Mouse (Mus musculus): ENCODE data around the gene Man2c1. TPM values are rescaled to one million over a fixed set of nuclear protein-coding genes. Genes with fewer than 3 reads are reported as not detected.
A peak's percentile ranks its signal among the peaks of the same experiment; 100 is the strongest.

The Man2c1 gene
- 10 to 100 TPM; 42.5 to 44.9 TPM for total RNA-seq (2021)

DNA sequence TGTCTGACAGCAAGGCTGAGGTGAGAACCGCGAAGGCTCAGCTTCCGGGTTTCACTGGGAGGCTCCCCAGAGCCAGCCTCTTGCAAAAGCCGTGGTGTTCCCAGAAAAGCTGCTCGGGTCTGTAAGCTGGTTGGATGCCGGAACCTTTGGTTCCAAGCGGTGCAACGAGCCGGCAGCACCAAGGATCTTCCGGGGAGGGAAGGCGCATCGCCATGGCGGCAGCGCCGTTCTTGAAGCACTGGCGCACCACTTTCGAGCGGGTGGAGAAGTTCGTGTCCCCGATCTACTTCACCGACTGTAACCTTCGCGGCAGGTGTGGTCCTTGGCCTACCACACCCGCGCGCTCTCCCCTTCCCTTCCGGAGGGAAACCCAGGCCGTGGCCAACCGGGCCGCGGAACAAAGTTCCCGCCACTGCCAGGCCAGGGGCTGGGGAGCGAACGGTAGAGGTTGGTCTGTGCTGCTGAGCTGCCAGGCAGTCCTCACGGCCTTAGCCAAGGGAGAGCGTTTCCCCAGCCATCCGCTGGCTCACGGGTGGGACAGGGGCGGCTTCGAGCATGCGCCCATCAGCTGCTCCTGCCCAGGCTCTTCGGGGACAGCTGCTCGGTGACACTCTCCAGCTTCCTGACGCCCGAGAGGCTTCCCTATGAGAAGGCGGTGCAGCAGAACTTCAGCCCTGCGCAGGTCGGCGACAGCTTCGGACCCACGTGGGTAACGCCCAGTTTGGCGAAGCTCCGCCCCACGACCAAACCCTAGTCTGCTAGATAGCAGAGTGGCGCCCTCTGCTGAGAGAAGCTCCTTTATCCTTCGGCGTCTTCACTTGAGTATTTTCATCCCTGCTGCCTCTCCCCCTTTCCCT lies at the start of gene Man2c1:
Gene Man2c1 (plus strand): TSS at position 114 of the 857 bp plus-strand sequence.
- intact Hi-C loops (cut with DNase I): loop anchor here (1.0 to 2.0 kb wide), 5 partner anchors 58 to 240 kb away; partner anchors contain the start of genes Sin3a and Snx33

DNA sequence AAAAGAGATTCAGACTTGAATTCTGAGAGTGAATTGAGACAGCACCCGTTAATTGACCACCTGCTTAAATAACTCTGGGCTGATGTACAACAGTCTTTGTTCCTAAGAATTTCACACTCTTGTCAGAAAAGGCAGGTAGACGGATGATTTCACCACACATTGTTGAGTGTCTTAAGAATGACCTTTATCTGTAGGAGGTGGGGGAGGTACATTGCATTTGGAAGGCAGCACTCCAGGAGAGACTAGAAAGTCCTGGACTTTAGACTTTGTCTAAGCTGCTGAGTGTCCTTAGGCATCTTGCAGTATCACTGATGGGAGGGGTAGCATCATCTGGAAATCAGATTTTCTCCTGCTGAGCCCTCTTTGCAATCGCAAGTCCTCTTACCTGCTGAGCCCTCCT lies 48.3 kb upstream of the Man2c1 start:
- intact Hi-C loops (cut with DNase I): no loop called here
- no peak for DNase-seq

More for the DNA sequence above, at the start of gene Man2c1:
- DNase-seq: peak; percentile 92 to 94

DNA sequence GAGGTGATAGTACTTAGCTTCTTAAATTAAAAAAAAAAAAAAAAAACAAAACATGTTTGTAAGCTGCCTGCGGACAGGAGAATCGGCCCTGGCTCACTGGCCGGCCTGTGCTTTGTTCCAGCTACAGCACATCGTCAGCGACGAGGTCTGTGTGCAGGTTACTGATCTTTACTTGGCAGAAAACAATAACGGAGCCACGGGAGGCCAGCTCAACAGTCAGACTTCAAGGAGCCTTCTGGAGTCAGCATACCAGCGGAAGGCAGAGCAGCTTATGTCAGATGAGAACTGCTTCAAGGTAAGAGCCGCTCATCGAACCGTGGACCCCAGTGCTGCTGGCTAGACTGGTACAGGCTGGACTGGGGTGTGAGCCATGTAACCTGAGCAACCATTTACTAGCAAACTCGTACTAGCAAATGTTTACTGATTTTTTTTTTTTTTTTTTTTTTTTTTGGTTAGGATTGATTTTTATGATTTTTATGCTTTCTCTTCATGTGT lies 13.2 kb upstream of the Man2c1 start:
- no peak for DNase-seq
- intact Hi-C loops (cut with DNase I): no loop called here

DNA sequence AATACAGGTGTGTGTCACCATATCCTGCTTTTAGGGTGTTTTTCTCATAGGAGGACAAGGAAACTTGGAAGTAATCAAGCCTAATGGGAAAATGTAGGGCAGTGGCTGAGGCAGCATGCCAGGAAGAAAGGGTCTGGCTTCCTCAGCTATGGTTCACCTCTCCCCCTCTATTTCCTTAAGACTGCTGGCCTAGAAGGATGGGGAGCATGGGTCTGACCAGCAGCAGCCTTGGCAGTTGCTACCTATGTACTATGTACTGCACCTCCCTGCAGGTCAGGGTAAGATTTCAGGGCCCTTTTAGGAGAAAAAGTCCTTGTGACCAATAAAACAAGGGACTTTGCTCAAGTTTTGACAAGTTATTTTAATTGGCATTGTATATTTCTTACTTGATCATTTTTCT lies 849 bp upstream of the Man2c1 start:
- intact Hi-C loops (cut with DNase I): loop anchor here (1.0 to 2.0 kb wide), 3 partner anchors 57 to 238 kb away; partner anchors contain the start of gene Sin3a
- no peak for DNase-seq

DNA sequence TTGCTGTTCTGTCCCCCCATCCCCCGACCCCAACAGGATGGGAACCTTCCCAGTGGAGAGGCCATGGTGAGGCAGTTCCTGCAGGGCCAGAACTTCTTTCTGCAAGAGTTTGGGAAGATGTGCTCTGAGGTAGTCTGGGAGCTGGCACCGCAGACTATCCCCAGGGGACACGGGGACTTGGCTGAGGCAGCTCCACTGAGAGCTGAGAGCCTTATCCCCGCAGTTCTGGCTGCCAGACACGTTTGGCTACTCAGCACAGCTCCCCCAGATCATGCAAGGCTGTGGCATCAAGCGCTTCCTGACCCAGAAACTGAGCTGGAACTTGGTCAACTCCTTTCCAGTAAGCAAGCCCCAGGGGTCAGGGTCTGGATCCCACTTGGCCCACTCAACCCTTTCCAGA lies 6.8 kb downstream of the Man2c1 start:
- no peak for DNase-seq
- intact Hi-C loops (cut with DNase I): no loop called here

DNA sequence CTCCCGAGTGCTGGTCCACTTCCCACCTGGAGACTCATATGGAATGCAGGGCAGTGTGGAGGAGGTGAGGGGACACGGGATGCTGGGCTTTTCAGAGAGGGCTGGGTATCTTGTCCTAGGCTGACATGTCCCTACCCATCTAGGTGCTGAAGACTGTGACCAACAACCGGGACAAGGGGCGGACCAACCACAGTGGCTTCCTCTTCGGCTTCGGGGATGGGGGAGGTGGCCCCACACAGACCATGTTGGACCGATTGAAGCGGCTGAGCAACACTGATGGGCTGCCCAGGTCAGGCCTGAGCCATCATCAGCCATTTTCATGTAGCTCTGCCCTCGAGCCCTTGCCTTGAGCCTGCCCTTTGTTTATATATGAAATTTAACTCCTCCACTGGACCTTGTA lies 7.3 kb downstream of the Man2c1 start:
- intact Hi-C loops (cut with DNase I): no loop called here
- DNase-seq: no peak

DNA sequence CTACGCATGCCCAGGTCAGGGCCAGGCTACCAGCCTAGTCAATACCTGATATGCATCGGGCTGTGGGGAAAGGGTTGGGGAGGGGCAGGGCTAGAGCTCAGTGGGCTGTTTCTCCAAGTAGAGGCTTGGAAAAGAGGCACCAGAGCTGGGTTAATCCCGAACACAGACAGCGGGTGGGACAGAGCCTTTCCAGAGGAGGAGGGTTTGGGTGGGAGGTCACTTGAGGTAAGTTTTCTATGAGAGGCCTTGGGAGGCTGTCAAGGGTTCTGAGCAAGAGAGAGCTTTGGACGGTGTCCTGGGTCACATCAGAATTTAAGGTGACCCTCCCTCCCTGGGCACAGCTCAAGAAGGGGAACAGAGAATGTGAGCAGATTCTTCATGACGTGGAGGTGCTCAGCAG lies 8.0 kb downstream of the Man2c1 start:
- intact Hi-C loops (cut with DNase I): no loop called here
- DNase-seq: no peak

DNA sequence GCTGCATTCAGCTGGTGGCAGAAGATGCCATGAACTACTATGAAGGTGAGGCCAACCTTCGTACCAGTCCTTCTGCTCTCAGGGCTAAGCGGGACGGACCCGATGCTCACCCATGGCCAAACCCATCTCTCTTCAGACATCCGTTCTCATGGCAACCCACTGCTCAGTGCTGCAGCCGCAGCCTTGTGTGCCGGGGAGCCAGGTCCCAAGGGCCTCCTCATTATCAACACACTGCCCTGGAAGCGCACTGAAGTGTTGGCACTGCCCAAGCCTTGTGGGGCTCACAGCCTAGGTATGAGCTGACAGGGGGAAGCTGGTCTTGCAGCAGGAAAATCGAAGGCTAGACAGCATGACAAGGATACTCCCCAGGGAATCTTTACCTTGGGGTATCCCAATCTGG lies 8.6 kb downstream of the Man2c1 start:
- intact Hi-C loops (cut with DNase I): no loop called here
- DNase-seq: no peak

DNA sequence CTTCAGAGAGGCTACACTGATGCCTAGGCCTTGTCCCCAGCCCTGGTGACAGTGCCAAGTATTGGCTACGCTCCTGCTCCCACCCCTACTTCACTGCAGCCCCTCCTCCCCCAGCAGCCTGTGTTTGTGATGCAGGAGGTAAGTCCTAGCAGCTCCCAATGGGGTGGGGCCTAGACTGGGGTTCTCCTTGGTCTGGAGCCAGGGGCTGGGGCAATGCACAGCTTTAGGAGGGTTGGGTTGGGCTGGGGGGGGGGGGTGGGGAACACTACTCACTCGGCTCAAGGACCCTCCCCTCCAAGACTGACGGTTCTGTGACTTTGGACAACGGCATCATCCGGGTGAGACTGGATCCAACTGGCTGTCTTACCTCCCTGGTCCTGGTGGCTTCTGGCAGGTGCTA lies 9.1 kb downstream of the Man2c1 start:
- intact Hi-C loops (cut with DNase I): no loop called here

DNA sequence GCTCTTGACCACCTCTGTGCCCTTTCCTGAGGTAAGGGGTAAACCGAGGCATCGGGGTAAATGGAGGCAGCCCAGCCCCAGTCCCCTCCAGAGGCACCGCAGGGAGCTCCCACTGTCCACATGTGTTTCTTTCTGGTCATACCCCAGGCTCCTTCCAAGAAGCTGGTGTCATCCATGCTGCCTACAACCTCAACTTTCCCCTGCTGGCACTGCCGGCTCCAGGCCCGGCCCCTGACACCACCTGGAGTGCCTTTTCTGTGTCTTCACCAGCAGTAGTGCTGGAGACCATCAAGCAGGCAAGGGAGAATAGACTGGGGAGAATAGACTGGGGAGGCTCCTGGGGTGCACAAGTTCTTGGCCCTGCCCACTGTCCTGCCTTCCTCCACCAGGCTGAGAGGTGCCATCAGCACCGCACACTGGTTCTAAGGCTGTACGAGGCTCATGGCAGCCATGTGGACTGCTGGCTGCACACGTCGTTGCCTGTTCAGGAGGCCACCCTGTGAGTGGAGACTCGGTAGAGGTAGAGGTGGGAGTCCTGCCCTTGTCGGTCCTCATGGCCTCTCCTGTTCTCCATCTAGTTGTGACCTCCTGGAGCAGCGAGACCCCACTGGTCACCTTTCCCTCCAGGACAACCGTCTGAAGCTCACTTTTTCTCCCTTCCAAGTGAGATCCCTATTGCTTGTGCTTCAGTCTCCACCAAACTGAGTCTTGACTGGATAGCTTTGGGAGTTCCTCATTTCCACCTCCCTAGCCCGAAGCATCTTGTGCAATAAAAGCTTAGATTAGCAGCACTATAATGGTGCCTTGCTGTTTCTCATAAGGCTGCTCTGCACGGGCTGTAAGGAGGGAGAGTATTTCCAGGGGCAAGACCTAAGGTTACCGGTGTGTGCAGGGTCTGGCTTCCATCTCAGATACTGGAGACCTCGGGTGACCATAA lies 11.2 kb downstream of the Man2c1 start:
- intact Hi-C loops (cut with DNase I): no loop called here
- no peak for DNase-seq

More for the DNA sequence above, 9.1 kb downstream of the Man2c1 start:
- no peak for DNase-seq

DNA sequence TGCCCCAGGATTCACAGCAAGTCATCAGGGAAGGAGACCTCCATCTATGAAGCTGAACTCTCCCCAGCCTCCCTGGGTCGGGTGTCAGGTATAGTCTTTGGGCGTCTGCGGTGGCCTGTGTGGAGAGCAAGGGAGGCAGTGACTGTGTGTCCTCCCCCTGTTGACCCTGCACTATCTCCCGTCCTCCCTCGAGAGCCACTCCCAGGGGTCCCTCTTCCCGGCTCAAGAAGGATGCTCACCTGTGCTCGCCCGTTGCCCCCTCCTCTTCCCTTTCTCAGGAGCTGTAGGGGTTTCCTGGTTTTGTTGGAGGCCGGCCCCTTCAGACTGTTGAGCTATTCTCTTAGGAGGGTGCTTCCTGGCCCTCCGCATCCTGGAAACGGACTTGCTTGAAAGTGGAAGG lies 12.7 kb downstream of the Man2c1 start:
- intact Hi-C loops (cut with DNase I): no loop called here
- no peak for DNase-seq

DNA sequence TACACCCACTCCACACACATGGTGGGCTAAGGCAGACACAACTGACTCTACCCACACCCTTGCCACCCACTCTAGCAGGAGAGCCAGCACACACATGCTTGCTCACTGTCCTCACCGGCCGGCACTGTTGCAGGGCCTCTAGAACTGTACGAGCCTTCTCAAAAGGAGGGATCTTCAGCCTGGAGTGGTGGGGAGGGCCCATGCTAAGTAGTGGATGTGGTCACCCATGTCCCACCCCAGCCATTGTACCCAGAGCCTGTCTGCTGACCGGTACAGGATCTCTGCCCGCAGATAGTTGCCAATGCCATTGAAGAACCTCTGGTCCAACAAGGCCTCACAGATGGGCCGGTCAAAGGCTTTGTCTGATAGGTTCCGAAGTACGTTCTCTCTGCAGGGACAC lies 14.3 kb downstream of the Man2c1 start:
- DNase-seq: no peak
- intact Hi-C loops (cut with DNase I): loop anchor here (5.0 kb wide), 1 partner anchor 292 kb away; no protein-coding TSS in a partner anchor

DNA sequence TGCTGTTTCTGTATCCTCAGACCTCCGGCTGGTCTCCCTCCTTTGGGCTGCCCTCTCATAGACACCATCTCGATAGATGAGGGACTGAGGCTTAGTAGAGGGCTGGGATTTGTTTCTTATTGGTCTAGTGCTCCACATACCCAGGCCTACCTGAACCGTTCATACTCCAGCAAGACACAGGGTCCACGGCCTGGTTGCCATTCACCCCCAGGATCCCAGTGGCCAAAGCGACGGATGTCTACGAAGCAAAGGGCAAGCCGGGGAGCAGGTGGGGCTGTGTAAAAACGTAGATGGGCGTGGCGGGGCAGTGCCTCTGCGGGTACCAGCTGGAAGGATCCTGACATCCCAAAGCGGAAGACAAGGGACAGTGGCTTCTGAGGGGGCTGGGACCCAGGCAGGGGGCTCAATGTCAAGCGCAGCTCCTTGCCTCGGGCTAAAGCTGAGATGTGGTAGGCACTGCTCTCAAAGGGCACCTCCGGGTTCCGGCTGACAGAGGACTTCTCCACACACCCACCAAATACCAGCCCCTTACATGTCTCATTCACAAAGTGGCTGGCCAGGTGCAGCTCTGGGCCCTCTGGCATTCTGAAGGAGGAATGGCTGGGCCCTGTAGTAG lies 16.1 kb downstream of the Man2c1 start:
- DNase-seq: no peak
- intact Hi-C loops (cut with DNase I): loop anchor here (5.0 kb wide), 1 partner anchor 291 kb away; no protein-coding TSS in a partner anchor

DNA sequence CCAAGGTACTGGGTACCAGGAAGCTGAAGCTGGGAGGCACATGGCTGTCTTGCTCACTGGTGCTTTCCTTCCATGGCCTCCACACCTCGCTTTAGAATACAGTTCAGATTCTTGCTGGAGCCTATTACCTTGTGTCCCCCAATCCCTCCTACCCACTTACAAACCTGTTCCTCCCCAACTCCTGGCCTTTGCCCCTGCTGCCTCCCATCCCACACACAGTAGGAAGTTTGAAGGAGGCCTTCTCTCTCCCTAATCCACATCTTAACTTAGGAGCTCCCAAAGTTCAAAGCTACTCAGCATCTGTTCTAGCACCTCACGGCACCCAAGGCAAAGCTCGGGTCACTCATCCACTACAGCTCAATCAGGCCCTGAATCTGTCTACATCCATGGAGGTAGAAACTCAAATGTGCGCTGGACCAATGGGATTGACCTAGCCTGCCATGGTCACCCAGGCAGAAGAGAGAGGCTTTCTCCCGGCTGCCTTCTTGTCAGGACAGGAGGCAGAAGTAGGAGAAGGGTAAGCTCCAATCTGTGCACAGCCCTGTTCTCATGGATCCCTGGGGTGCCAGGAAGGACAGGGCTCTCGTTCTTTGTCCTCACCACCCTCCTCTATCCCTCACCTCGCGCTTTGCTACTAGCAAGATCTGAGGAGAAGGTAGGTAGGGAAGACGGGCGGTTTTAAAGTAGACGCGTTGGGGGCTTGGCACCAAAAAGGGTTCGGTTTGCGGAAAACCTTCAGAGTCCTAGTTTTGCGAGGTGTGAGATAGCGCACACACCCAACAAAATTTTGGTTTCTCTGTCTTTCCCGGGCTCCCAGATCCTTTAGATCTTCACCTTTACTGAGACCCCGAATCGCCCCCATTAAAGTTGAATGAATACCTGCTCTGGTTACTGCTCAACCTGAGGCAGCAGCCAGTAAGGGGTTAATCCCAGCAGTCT lies 17.0 kb downstream of the Man2c1 start:
- intact Hi-C loops (cut with DNase I): loop anchor here (5.0 kb wide), 1 partner anchor 290 kb away; no protein-coding TSS in a partner anchor
- no peak for DNase-seq

DNA sequence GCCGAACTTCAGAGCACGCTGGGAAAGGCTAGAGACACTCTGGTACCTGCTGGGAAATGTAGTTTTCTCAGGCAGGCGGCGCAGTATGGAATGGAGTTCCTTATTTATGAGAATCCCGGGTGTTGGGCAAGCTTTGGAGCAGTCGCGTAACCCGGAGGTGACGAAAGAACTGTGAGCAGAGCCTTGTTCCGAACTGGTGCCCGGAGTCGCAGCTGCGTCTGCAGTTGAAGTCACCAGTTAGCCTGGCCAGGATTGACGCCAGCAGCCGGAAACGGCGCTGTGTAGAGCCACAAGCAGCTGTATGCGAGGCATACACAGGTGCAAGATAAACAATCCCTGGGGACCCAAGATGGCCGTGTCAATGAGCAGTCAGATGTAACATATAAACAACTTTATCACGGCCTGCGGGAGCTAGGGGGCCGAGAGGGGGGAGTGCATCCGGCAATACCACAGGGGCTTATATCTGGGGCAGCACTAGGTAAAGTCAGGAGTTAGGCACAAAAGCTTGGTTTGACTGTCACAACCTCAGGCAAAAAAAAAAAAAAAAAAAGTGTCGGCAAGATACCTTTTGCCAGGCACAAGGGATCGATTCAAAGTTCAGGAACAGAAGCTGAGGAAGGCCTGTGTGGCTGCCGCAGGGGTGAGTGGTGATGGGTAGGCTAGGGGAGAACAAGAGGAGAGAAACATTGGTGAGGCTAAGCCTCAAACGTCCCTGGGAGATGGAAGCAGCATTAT lies 17.8 kb downstream of the Man2c1 start, which contains the start of gene Neil1:
Gene Neil1 (minus strand): TSS at position 162 of the 735 bp plus-strand sequence.
- intact Hi-C loops (cut with DNase I): loop anchor here (5.0 kb wide), 1 partner anchor 289 kb away; no protein-coding TSS in a partner anchor
- peak; percentile 79 to 84 for DNase-seq

DNA sequence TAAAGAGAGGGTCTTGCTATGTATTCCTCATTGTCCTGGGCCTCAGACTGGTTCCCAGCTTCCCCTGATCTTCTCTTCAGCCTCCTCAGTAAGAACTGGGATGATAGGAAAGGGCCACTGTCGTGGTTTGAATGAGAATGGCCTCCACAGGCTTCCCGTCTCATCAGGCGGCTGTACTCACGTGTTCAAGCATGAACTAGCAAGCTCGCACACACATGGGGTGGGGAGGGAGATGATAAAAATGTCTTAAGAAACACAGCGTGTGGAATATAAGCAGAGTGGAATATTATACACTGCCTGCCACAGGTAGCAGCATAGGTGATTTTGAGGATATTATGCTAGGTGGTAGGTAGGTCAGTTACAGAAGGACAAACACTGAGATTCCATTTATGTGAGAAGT lies 18.5 kb downstream of the Man2c1 start:
- intact Hi-C loops (cut with DNase I): loop anchor here (5.0 kb wide), 1 partner anchor 288 kb away; no protein-coding TSS in a partner anchor
- no peak for DNase-seq

DNA sequence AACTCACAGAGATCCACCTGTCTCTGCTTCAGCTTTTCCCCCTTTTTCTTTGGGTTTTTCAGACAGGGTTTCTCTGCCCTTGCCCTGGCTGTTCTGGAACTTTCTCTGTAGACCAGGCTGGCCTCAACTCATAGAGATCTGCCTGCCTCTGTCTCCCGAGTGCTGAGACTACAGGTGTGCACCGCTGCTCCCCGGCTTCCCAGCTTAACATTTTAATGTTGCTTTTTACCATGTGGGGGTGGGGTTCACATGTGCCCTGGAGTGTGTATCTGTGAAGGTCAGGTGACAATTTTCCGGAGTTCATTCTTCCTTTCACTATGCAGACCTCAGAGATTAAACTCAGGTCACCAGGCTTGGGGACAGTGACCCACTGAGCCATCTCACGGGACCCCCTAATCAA lies 19.7 kb downstream of the Man2c1 start:
- intact Hi-C loops (cut with DNase I): no loop called here
- no peak for DNase-seq

DNA sequence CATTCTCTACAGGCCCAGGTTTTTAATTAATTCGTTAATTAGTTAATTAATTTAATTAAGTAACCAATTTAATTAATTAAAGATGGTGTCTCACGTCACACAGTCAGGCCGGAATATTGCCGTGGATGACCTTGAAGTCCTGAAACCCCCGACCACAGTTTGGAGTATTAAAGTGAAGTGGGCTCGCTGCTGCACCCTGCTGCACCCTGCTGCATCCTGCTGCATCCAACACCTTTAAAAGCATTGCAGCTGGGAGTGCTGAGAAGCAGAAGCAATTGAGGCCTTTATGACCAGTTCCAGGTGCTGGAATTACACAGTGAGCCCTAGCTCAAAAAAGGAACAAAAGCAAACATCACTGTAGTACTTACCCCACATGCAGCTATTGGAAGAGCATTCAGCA lies 21.8 kb downstream of the Man2c1 start:
- no peak for DNase-seq
- intact Hi-C loops (cut with DNase I): no loop called here

Data from heart, postnatal 36 days (tissue).